Mouse (Mus musculus) megakaryocyte, embryonic 14.5 days (primary cell): ENCODE measurements around the gene Cmtr1.

Experiments used
- FLI1 ChIP-seq: IDR thresholded peaks from 2 replicates; pipeline ENCODE4 v1.6.1; 2012; ENCODE audit warnings: low read length, inconsistent platforms, mixed read lengths
- GATA1 ChIP-seq: IDR thresholded peaks from 3 replicates; pipeline ENCODE4 v1.6.1; 2012; ENCODE audit warnings: mixed read lengths, low read length, inconsistent platforms, borderline replicate concordance

DNA sequence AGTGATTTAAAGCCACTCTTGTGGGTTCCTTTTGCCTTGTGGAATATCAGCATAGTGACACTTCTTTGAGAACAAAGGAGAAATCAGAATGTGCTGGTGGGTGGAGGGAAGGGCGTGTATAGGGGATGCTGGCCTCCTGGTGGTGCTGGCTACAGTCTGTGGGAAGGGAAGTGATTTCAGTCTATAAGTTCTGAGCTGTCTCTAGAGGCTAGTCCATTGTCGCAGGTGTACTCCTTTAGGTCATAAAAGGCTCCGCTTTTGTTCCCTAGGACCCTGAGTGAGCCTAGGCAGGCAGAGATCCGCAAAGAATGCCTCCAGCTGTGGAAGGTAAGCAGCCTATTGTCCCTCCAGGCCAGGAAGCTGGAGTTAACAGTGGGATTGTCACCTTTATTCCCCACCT is 34.1 kb downstream of the Cmtr1 start:
- TF ChIP-seq GATA1 (no peak), FLI1 (no peak)
